Mouse (Mus musculus) 416B (cell line): ENCODE measurements around the gene Grik3.
A peak's percentile ranks its signal among the peaks of the same experiment; 100 is the strongest.

Source experiments
- DNase-seq: peaks from one replicate; pipeline ENCODE4 v3.0.0; 2011; ENCODE audit warnings: low read depth

Gene Grik3

DNA sequence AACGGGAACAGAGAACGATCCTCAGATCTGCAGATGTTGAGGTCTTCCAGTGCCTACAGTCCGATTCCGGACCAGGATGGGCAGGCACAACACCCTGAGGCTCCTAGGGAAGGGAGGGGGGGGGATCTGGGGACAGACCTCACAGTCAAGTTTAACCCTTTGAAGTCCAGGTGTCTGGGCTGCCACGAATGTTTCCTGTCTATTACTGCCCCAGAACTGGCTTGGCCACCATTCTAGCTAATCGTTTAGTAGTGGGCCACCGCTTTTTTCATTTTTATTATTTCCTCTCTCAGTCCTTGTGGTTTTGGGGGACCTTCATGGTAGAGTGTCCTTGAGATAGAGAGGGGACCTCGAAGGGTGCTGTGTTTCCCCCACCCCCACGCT is 1.6 kb downstream of the Grik3 start:
- DNase-seq, result no peak

DNA sequence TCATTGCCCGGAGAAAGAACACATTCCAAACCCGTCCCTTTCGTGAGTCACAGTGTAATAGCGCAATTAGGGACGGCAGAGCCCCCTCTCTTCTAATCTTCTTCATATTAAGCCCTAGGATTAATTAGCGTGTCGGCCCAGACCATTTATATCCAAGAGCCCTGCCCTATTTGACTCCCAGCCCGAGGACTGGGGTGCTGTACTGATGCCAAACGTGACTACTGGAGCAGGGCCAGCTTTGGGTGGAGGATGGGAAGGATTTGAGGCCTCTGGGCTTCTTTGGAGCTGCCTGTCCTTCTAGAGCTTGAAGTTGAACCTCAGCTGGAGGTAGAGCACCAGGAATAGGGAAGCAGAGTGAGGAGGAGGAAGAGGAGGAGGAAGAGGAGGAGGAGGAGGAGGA is 2.2 kb downstream of the Grik3 start:
- no peak for DNase-seq

DNA sequence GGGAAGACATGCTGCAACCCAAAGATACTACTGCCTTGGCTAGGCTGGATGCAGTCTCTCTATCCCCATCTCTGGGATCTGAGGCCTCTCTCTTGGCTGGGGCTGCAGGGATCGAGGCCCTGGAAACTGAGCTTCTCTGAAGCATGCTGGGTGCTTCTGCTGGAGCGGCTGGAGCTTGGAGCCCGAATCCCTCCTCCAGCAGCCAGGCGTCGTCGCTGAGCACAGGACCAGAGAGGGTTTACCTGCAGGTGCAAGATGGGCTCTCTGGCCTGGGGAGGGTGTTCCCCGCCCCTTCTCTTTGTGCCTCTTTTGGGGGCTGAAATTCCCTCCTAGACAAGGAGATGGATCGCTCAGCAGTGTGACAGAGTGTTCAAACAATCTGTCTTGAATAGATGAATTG is 2.6 kb downstream of the Grik3 start:
- no peak for DNase-seq

DNA sequence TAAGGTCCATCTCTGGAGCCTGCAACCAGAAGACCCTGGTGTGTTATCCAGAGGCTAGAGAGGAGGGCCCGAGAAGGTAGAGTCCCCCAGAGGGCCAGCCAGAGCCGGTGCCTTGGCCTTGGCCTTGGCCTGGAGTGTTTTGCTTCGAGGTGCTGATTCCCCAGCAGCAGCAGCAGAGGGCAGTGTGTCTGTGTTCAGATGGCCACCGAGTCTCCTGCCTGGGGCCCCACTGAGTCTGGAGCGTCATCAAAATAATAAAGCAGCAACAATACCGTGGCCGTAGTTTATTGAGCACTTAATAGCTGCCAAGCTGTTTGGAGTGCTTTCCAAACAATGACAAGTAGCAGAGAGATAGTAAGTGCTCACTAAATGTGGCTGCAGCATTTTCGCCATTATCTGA is 5.0 kb downstream of the Grik3 start:
- peak; percentile 4 for DNase-seq

DNA sequence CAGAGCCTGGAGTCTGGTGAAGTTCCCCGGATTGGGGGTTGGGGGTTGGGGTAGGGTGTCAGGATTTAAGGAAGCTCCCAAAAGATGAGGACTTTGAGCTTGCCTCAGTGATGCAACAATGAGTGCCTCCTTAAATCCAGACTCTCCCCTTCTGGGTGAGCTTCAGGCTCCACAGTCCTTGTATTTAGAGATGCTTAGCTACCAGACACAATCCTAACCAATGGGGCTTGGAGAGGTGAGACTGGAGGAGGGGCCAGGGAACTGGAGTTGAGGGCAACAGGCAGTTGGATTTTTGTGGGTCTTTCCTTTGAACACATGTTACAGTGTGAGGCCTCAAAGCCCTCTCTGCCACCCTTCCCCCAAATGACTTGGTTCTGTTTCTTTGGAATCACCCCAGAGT is 6.5 kb downstream of the Grik3 start:
- DNase-seq, result no peak

DNA sequence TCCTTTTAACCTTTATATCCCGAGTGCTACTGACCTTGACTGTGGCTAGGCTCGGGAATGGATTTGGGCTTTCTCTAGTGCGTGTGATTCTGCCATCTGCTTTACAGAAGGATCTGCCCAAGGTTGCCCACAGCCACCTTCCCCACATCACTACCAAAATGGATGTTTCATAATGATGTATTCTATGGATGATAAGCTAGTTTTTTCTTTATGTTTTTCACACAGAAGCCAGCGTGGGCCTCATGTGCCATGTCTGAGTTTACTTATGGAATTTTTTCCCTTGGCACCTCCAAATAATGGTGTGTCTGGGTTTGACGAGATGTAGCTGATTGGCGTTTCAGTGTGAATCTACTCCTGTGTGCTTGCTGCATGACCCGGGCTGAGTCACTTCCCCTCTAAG is 7.0 kb downstream of the Grik3 start:
- DNase-seq, result peak; percentile 69

DNA sequence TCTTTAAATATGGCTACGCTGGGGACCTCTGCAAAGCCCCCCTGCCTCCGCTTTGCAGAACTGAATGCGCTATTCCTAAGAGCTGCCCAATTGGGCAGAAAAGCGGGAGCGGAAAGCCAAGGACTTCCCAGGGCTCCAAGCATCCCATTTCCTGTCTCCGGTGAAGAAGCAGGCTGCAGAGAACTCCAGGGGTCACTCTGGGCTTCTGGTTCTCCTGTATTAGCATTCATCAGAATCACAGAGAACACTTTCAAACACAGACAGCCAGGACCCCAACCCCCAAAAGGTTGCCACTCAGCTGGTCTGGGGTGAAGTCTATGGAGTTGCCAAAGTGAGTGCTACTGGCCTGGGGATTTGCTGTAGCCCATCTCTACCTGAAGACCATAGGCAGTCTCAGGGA is 8.4 kb downstream of the Grik3 start:
- no peak for DNase-seq

DNA sequence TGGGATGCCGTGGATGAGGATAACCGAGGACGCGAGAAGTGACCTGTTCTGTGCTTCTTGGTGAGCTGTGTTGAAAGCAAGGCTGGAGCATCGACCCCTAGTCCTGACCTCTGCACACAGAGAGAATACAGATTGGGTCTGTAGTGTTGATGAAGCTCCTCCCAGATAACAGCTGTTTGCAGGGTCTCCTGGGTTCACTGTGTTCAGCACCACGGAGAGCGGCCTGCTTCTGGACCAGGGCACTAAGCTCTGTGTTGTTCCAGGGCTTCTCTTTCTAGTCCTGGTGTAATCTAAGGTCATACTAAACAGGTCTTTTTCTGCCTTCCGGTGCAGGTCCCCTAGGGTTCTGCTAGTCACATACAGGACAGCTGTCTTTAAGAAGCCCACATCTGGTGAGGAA is 12.4 kb downstream of the Grik3 start:
- peak; percentile 16 for DNase-seq

DNA sequence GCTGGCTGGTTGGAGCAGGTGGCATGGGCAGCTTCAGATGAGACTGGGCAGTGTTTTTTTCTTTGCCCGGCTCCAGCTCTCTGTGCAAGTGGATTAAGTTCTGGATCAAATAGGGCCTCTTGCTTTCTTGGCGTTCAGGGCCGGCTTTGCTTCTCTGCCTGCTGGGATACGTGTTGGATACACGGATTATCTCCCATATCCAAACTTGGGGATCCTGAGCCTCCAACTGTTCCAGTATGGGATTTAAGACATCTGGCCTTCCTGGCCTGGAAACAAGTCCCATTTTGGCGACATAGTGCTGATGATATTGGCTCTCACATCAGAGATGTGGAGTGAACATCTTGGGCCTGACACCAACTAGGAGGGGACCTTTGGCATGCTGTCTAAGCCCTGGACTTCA is 21.9 kb downstream of the Grik3 start:
- no peak for DNase-seq

DNA sequence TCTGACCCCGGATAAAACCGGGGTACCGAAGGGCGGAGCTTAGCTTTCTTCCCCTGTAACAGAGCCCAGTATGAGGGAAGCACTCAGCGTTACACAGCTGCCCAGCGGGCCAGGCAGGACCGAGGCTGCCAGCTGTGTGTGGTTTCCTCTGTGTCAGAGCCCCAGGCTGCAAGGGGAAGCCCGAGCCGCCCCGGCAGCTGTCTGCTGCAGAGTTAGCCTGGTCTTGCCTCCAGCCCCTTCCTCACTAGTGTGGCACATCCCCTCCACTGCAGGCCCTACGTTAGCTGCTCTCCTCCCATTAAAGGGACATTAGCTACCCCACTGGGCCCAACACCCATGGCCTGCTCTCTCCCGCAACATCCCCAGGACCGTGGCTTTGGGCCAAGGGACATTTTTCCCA is 25.1 kb downstream of the Grik3 start:
- DNase-seq, result peak; percentile 4

DNA sequence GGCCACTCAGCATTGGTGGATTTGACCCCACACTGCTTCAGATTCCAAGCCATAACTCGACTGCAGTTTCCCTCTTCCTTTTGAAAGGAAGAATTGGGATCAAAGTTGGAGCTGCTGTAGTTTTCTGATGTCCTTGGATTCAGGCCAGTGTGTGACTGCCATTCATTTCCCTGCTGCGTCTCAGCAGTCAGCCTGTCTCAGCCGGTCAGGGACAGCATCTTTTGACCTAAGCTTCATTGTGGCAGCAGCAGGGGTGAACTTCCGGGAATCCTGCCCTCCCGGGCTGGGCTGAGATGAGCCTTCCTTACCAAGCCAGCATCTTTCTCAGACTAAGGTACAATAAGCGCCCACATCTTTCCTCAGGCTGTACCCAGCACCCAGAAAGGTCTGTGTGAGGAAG is 26.1 kb downstream of the Grik3 start:
- no peak for DNase-seq

DNA sequence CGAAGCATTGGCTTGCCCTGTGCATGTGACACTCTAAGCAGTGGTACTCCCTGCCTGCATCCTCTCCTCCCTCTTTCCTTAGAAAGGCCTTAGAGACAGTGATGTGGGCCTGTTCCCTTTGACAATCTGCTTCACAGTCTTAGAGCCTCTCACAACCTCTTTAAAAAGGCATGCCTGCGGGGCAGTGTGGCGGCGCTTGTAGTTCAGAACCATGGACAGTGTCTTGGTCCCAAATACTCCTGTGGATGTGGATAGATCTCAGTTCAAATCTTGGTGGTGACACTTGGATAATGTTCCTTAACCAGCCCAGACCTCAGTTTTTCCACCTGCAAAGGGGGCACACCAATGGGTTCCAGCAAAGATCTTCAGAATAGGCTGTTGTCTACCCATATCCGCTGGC is 28.4 kb downstream of the Grik3 start:
- DNase-seq, result no peak

DNA sequence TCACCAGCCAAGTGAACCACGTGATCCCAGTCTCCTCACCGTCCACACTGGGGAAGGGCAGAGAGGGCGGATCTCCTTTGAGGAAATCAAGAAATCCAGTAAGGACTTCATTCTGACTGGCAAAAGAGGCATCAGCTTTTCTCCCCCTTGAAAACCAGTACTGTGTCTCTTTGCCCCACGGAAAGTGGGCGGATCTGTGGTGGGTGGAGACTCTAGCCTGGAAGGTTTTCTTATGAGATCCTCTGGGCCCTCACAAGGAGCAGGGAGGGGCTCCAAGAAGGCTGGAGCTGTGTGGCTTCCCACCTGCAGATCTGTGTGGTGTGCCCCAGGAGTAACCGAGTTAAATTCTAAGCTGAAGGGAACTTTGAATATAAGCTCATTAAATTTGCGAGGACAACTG is 32.4 kb downstream of the Grik3 start:
- DNase-seq, result no peak

DNA sequence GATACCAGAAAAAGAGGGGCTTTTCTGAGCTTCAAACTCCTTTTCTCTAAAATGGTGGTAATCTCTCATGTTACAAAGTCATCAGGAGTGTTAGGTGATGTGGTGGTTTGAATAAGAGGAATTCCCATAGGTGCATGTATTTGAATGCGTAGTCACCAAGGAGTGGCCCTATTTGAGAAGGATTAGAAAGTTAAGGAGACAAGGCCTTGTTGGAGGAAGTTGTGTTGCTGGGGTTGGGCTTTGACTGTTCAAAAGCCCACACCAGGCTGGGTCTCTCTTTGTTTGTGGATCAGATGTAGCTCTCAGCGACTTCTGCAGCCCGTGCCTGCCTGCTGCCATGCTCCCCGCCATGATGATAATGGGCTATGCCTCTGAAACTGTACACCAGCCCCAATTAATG is 34.8 kb downstream of the Grik3 start:
- DNase-seq, result no peak

DNA sequence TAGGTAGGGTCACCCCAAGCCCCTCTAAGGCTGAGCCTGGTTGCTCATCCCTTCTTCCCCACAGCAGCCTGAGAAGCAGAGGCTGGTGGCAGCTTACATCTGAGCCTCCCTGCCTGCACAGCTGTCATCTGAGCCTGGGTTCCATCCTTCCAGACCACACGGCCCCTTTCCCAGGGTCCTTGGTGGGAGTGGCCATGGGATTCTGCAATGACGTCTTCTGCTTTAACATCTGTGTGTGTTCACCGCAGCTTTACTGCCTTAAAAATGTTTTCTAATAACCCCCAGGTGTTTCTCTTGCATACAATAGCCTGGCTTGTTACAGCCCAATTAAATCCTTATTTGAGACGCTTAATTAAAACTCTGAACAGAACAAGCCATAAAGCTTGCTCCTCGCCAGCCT is 35.9 kb downstream of the Grik3 start:
- no peak for DNase-seq

DNA sequence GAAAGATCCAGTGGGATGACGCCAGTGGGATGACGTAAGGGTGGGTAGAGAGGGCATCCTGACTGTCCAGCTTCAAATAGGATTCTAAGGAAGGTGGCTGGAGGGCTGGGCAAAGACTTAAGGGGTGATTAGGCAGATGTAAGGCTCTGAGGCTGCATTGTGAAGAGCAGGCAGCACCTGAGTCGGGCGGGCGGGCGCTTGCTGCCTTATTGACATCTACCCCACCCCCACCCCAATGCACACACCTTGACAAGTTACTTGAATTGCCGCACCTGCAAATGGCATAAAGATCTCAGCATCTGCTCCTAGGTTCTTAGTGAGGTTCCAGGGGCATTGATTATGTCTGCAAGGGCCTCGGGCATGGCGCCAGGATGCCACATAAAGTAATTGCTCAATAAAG is 43.5 kb downstream of the Grik3 start:
- DNase-seq, result no peak

DNA sequence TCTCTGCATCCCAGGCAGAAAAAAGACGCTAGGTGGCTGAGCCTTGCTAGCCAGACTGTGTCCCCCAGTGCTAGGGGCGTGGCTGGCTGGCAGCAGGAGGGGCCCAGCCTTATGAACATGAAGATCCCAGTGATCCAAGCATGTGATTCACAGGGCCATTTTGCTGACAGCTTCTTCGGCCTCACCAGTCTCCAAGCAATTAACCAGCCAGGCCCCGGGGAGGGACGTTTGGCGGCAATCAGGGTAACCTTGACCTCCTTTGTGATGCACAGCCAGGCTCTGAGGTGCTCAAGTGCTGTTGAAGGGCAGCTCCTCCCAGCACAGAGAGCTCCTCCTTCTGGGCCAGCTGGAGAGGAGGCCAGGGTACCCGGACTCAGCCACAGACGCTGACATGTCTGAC is 43.9 kb downstream of the Grik3 start:
- DNase-seq, result no peak

DNA sequence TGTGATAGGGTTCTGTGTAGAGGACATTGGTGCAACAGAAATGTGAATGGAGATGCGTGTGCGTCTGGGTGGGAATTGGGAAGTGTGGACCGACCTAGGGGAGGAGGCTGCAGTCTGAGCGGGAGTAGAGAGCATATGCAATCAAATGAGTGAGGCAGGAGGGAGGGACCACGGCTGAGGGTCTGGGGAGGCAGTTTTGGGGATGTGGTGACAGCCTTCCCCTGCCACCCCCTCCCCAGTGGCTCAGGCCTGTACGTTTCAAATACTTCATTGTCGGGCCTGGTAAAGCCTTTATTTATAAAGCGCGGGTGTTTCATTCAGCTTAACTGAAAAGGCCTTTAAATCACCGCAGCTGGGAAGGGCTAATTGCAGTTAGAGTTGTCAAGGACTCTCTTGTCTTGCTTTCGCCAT is 44.5 kb downstream of the Grik3 start:
- DNase-seq, result no peak

DNA sequence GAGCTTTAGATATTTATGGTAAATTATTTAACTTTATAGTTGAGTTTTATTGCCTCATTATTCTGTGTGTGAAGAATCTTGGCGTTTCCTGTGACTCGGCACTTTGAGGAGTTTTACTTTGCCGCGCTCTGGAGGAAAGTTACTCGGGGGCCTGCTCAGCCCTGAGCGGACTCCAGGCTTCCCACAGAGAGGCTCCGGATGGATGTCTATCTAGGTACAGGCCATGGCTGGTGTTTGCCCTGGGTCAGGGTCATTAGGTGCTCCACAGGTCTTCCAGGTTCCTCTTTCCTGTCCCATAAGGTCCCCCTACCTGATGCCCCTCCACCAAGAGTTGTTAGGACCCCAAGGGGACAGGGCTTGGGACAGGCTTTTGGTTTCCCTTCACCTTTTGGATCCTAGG is 45.0 kb downstream of the Grik3 start:
- DNase-seq, result no peak

DNA sequence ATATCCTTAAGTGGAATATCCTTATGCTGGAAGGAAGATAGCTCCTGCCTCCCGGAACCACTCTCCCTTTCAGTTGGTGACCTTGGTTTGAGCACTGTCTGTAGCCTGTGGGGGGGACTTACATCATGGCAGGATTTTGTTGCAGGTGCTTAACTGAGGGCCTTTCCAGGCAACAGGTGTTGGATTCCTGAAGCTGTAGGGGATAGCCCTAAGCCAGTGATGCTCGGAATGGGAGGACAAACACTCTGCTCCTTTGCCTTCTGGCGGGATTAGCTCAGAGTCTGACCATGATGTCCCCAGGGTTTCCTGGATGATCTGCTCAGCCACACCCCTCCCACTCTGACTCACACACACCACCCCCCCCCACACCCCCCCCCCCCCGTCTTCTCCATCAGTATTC is 45.5 kb downstream of the Grik3 start:
- DNase-seq, result no peak

DNA sequence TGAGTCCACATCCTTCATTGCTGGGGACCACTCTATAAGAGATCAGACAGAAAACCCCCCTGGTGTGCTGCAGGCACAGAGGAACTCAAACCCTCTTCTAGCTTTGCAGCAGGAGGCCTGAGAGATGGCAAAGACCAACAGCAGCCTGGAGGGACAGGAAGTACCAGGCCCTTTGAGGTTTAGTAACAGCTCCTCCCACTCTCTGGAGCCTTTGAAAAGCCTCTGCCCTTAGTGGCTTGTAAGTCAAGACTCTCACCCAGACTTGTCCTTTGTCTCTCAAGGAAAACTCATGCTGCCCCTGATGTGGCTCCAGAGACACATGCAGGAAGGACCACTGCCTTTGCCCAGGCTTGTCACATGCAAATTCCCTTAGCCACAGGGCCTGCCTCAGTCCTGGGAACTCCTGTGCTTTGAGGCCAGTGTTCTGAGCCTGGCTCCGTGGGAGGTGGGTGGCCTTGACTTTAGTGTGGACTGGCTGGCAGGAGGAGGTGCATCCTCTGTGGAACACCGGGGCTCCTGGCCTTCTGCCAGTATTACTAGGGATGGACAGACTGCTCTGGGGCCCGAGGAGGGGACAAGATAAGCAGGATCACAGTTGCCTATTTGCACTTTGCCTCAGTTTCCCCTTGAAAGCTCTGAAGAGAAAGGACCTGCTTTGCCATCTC is 47.9 kb downstream of the Grik3 start:
- DNase-seq, result peak; percentile 22

DNA sequence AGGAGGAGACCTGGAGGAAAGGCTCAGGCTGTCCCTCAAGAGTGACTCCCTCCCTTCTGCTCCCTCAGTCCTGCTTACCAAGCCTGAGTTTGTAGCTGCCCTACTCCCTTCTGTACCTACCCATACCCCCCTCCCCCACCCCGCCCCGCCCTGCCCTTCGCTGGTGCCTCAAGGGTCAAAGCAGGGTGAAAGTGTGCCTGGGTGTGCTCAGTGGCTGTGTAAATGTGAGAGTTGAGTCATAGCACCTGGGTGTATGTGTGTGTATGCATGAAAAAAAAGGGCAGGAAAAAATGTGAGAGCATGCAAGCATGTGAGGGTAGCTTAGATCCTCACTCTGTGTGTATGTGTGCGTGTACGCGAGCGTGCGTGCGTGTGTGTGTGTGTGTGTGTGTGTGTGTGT is 49.1 kb downstream of the Grik3 start:
- no peak for DNase-seq

DNA sequence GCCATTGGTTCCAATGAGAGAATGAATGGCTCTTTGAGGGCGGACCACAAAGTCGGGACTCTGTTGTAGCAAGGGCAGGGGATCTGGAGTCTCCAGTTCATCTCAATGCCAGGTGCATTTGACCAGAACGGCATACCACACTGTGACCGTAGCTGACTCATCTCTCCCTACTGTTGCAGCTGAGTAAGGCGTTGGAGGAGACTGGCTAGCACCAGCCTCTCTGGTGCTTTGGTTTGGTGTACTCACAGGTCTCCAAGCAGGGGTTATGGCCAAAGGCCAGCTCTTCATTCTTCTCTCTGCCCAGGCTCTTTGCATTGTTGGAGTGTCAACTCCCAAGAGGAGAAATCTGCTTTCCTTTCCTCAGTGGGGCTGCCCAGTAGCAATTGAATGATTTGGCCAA is 52.7 kb downstream of the Grik3 start:
- no peak for DNase-seq

DNA sequence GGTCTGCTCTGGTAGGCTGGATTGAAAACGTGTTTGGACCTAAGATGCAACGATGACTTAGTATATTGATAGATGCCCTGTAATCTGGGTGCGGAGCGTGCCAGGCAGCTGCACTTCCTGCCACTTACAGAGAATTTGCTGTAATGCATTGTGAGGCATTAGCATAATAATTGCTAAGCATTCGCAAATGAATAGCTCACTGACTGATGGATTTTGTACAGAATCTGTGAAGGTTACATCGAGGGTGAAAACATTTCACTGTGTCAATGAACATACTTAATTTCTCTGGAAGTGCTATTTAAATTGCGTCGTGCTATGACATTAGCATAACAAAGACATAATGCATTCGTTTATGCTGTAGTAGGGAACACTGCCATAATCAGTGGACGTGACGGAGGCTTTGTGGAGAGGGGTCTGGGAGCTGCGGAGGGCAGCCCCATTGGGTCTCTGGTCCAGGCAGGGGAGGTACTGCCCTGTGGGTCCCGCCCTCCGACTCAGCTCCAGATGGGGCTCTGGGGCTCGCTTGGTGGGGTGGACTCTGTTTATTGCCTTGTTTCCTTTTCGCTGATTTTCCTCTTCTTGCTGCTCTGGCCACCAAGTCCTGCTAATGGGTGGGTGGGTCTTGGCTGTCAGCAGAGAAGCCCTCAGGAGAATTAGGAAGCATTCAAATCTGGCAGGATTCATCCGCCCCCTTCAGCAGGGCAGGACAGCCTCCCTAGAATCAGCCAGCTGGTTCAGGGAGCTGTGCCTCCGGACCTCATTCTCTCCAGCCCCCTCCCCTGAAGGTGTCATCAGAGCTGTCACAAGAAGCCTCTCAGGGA is 54.7 kb downstream of the Grik3 start:
- no peak for DNase-seq
